Mouse (Mus musculus) liver, embryonic 15.5 days (tissue): ENCODE results near the gene Sec62. TPM values are rescaled to one million over a fixed set of nuclear protein-coding genes. Genes with fewer than 3 reads are reported as not detected.
"Not testable (repeated sequence)": the region's sequence is repeated elsewhere in the genome, so short reads cannot be mapped to it uniquely, and the experiment has no call there.

ENCODE experiments used
- ATAC-seq: fragments of 200-750 bp; cut with Nextera tagmentation; 2 replicates; pipeline ENCODE4 v1.8.0; 2017; ENCODE audit warnings: moderate number of reproducible peaks, mild to moderate bottlenecking, moderate library complexity; ENCODE audit not compliant: insufficient read depth
- H3K27ac ChIP-seq: fragments of 300-500 bp; sonication (generic); replicated peaks from 2 replicates; pipeline ENCODE4 v1.5.1; 2015; ENCODE audit warnings: mild to moderate bottlenecking, inconsistent platforms
- H3K27me3 ChIP-seq: fragments of 300-500 bp; sonication (generic); 2 replicates; pipeline ENCODE4 v1.6.1; 2015; ENCODE audit warnings: mild to moderate bottlenecking, inconsistent platforms
- H3K36me3 ChIP-seq: fragments of 300-500 bp; sonication (generic); replicated peaks from 2 replicates; pipeline ENCODE4 v1.6.1; 2015; ENCODE audit warnings: moderate library complexity, mild to moderate bottlenecking, inconsistent platforms
- H3K4me1 ChIP-seq: fragments of 300-500 bp; sonication (generic); replicated peaks from 2 replicates; pipeline ENCODE4 v1.6.1; 2015; ENCODE audit warnings: inconsistent platforms
- H3K4me2 ChIP-seq: fragments of 300-500 bp; sonication (generic); 2 replicates; pipeline ENCODE4 v1.6.1; 2015; ENCODE audit warnings: moderate library complexity, mild to moderate bottlenecking, inconsistent platforms
- H3K4me3 ChIP-seq: fragments of 300-500 bp; sonication (generic); replicated peaks from 2 replicates; pipeline ENCODE4 v1.5.1; 2015; ENCODE audit warnings: mild to moderate bottlenecking, inconsistent platforms
- H3K9ac ChIP-seq: fragments of 300-500 bp; sonication (generic); 2 replicates; pipeline ENCODE4 v1.6.1; 2015; ENCODE audit warnings: moderate library complexity, mild to moderate bottlenecking, inconsistent platforms
- H3K9me3 ChIP-seq: fragments of 300-500 bp; sonication (generic); replicated peaks from 2 replicates; pipeline ENCODE4 v1.6.1; 2016; ENCODE audit warnings: inconsistent platforms
- WGBS: fragments of 180-500 bp; shearing (Covaris S2); methylation state at CpG from one replicate; pipeline ENCODE4 v1.1.7; 2015; ENCODE audit warnings: mixed read lengths; ENCODE audit not compliant: insufficient replicate concordance; 5-methylcytosine and 5-hydroxymethylcytosine counted together
- polyA plus RNA-seq: library from polyadenylated mRNA; unstranded; fragments of >200 nt; fragmentation: Nextera tagmentation; extraction: Ambion mirVana; gene quantifications from 2 replicates; pipeline ENCODE4 v1.2.1, GENCODE M21; 2015

Sec62 gene
- polyA plus RNA-seq, 1 experiment from 2014 or later, result 50.2 TPM

DNA sequence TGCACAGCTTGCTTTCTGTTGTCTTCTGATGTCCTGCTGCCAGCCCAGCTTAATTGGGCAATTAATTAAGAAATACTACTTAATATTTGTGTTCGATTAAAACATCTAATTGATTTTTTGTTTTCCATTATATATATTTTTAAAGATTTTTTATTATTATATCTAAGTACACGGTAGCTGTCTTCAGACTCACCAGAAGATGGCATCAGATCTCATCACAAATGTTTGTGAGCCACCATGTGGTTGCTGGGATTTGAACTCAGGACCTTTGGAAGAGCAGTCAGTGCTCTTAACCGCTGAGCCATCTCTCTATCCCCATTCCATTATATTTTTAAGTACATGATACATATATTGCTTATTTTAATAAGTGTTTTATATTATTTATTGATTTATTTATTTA is 40.6 kb downstream of the Sec62 start:
- no peaks in the 10 kb centered on the region for H3K36me3 ChIP-seq
- H3K9me3 ChIP-seq, result no peaks in the 10 kb centered on the region
- no peaks in the 10 kb centered on the region for H3K27me3 ChIP-seq
- no peak for ATAC-seq
- 56% methylated on average over 3 of the region's 3 CpGs for WGBS
- H3K27ac ChIP-seq, result no peak overlapping the region
- H3K4me3 ChIP-seq, result no peak overlapping the region
- no peak overlapping the region for H3K9ac ChIP-seq
- no peak overlapping the region for H3K4me2 ChIP-seq
- no peaks in the 10 kb centered on the region for H3K4me1 ChIP-seq

DNA sequence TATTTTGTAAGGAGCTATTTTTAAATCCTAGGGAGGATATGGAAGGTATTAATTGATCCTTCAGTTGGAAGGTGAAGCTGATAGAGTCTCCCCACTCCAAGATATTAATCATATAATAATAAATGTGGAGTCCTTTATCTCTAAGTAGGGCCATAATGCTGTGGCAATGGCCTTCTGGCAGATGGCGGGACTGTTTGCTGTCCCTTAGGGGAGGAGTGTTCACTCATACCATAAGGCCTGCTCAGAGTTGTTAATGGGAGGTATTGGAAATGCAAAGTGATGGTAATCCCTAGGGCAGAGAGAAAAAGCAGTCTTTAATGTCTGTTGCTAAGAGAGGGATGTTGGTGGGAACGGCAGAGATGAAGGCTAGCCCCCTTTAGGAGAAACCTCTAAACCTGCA is 53.1 kb downstream of the Sec62 start:
- WGBS, result 49% methylated on average over 2 of the region's 2 CpGs
- Histone ChIP-seq H3K36me3 (no peaks in the 10 kb centered on the region), H3K27ac (no peak overlapping the region), H3K4me3 (no peak overlapping the region), H3K4me2 (no peak overlapping the region), H3K27me3 (no peaks in the 10 kb centered on the region), H3K4me1 (no peaks in the 10 kb centered on the region), H3K9me3 (no peaks in the 10 kb centered on the region), H3K9ac (no peak overlapping the region)
- ATAC-seq, result no peak

DNA sequence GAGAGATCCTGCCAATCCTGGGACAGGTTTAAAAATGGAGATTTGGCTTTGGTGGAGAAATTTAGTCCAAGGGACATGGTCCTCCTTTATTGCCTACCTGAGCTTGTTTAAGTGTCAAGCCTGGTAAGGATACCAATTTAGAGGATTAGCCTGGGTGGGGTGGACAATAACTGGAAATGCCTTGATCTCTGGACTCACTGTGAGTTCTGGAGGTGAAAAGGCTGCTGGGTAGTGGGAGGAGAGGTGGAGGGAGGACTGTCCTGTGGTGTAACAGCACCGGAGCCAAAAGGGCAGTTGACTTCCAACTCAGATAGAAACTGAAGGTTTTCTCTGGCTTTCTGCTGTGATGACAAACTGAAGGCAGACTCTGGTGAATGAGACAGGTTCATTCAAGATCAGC is 54.7 kb downstream of the Sec62 start:
- Histone ChIP-seq H3K27me3 (peaks cover 6% of the 10 kb centered on the region), H3K9ac (no peak overlapping the region), H3K9me3 (no peaks in the 10 kb centered on the region), H3K36me3 (no peaks in the 10 kb centered on the region), H3K27ac (no peak overlapping the region), H3K4me2 (no peak overlapping the region), H3K4me1 (no peaks in the 10 kb centered on the region), H3K4me3 (no peak overlapping the region)
- WGBS, result 54% methylated on average over 1 of the region's 1 CpGs
- ATAC-seq, result no peak

DNA sequence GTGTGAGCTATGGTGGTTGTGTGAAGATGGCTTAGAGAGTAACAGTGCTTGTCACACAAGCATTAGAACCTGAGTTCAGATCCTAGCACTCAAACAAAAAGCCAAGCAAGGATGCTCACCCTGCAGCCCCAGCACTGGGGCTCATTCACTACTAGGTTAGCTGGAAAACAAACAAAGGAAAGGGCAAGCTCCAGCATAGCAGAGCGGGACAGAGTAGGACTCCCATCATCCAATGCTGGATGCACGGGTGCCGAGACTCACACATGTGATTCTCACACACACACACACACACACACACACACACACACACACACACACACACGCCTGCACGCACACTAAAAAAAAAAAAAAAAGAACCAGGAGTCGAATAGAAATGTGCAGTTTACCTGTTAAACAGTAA is 58.7 kb downstream of the Sec62 start:
- H3K4me2 ChIP-seq, result no peak overlapping the region
- peaks cover 15% of the 10 kb centered on the region for H3K4me1 ChIP-seq
- no peak for ATAC-seq
- H3K36me3 ChIP-seq, result no peaks in the 10 kb centered on the region
- 43% methylated on average over 6 of the region's 6 CpGs for WGBS
- no peaks in the 10 kb centered on the region for H3K9me3 ChIP-seq
- H3K4me3 ChIP-seq, result no peak overlapping the region
- H3K27ac ChIP-seq, result no peak overlapping the region
- H3K27me3 ChIP-seq, result peaks cover 35% of the 10 kb centered on the region
- no peak overlapping the region for H3K9ac ChIP-seq

DNA sequence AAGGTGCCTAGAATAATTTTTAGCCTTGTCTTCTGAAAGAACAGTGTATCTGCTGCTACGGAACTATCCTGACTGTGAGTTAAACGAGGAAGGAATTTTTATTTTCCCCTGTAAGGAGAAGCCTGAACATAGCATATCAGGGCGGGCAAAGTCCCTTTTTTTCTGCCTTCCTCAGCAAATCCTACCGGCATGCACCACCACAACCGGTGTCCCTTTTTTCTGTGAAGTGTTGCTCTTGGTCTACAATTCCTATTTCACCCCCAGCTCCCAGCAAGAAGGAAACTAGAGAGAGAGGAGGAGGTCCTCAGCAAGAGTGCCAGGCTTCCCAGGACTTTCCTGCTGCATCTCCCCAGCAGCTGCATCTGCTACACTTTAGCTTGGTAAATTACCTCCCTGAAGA is 60.9 kb downstream of the Sec62 start:
- Histone ChIP-seq H3K9me3 (no peaks in the 10 kb centered on the region), H3K4me1 (peaks cover 15% of the 10 kb centered on the region), H3K4me3 (no peak overlapping the region), H3K27me3 (peaks cover 42% of the 10 kb centered on the region), H3K9ac (no peak overlapping the region), H3K27ac (no peak overlapping the region), H3K36me3 (no peaks in the 10 kb centered on the region), H3K4me2 (no peak overlapping the region)
- 65% methylated on average over 5 of the region's 5 CpGs for WGBS
- ATAC-seq, result no peak

DNA sequence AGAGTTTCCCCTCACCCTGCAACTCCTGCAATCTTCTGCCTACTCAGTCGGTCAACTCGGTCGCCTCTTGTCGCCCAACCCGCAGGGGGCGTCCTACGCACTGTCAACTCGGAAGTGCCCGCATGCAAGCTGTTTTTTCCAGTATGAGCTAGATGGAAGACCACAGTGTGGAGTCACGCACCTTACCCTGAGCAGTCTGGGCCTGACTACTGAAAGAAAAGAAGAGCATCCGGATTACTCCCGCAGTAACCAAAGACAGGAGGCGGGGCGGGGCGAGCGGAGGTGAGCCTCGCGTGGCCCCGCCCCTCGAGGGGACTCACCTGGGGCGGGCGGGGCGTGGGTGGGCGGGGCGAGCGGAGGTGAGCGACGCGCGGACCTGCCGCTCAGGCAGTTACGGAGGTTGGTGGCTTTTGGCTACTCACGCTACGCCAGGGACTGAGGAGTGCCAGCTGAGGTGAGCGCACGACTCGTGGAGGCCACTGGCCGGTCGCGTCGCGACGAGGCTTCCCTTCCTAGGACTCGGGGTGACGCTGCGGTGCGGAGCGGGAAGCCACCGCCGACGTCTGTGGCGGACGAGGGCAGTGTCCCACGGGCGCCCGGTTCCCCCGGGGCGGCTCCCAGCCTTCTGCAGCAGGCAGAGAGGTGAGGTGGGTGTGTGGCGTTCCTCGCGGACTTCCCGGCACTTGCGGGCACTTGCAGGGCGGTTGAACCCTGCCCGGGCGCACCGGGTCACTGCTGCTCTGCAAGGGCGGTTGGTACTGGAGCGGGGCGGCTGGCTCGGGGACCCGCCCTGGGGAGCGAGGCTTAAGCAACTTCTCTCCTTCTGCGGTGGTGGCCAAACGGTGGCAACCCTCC is 63.2 kb downstream of the Sec62 start, which contains the start of gene Gpr160:
Gpr160 (plus strand) TSS at position 347 of the 855 bp plus-strand sequence.
- peaks cover 42% of the 10 kb centered on the region for H3K27me3 ChIP-seq
- no peaks in the 10 kb centered on the region for H3K9me3 ChIP-seq
- peaks cover 15% of the 10 kb centered on the region for H3K4me1 ChIP-seq
- under 1% methylated on average over 75 of the region's 75 CpGs for WGBS
- peak within 1 kb of the TSS; percentile 53 for H3K9ac ChIP-seq
- H3K36me3 ChIP-seq, result no peaks in the 10 kb centered on the region
- peak; percentile 76 for ATAC-seq
- H3K4me3 ChIP-seq, result peak within 1 kb of the TSS; percentile 61
- peak within 1 kb of the TSS; percentile 82 for H3K4me2 ChIP-seq
- 0 out of 2 replicates have a peak within 1 kb of the TSS, but pooled peaks have one; percentile 14 for H3K27ac ChIP-seq

DNA sequence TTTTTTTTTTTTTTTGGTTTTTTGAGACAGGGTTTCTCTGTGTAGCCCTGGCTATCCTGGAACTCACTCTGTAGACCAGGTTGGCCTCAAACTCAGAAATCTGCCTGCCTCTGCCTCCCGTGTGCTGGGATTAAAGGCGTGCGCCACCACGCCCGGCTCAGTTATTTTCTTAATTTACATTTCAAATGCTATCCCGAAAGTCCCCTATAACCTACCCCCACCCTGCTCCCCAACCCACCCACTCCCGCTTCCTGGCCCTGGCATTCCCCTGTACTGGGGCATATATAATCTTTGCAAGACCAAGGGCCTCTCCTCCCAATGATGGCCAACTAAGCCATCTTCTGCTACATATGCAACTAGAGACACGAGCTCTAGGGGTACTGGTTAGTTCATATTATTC is 66.9 kb downstream of the Sec62 start:
- not testable (repeated sequence) for H3K27ac ChIP-seq, H3K4me3 ChIP-seq, H3K36me3 ChIP-seq, ATAC-seq, H3K9me3 ChIP-seq, H3K4me2 ChIP-seq, H3K9ac ChIP-seq
- Histone ChIP-seq H3K27me3 (peaks cover 25% of the 10 kb centered on the region), H3K4me1 (peaks cover 22% of the 10 kb centered on the region)
- WGBS, result 75% methylated on average over 8 of the region's 8 CpGs

DNA sequence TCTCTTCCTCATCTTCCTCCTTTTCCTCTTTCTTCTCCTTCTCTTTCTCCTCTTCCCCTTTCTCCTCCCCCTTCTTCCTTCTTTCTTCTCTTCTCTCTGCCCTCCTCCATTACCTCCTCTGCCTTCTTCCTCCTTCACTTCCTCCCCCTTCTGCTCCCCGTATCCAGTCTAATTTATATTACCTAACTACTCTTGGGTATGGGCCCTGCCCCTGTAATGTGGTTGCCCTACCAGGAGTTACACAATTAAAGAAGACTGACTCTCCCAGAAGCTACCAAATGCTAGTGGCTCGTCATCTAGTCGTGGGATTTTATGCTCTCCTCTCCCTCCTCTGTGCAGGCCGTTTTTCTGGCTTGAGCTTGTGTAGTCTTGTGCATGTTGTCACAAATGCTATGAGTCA is 68.0 kb downstream of the Sec62 start:
- Histone ChIP-seq H3K9me3 (no peaks in the 10 kb centered on the region), H3K36me3 (no peaks in the 10 kb centered on the region), H3K4me3 (no peak overlapping the region), H3K4me2 (no peak overlapping the region), H3K9ac (no peak overlapping the region), H3K4me1 (peaks cover 15% of the 10 kb centered on the region), H3K27ac (no peak overlapping the region), H3K27me3 (peaks cover 14% of the 10 kb centered on the region)
- 45% methylated on average over 4 of the region's 4 CpGs for WGBS
- no peak for ATAC-seq

DNA sequence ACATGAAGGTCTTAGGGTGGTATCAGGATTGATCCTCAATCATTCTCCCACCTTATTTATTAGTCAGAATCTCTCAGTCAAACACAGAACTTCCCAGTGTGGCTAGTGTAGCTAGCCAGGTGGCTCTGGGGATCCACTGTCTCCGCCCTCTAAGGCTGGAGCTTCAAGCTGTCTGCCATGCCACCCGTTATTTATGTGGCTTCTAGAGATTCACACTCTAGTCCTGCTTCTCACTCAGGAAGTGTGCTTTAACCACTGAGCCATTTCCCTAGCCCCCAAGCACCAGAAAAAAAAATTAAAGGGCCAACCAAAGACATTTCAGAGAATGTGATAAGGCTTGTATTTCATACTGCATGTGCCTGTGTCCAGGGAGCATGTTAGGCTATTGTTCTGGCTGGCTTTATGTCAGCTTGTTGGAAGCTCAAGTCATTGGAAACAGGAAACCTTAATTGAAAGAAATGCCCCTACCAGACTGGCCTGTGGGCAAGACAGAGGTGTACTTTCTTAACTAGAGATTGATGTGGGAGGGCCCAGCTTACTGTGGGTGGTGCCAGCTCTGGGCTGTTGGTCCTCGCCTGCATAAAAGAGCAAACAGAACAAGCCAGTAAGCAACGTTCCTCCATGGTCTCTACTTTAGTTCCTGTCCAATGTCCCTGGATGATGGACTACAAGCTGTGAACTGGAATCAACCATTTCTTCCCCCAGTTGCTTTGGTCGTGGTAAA is 71.2 kb downstream of the Sec62 start:
- Histone ChIP-seq H3K4me2 (no peak overlapping the region), H3K9me3 (no peaks in the 10 kb centered on the region), H3K9ac (no peak overlapping the region), H3K27ac (no peak overlapping the region), H3K36me3 (no peaks in the 10 kb centered on the region), H3K27me3 (no peaks in the 10 kb centered on the region), H3K4me1 (peaks cover 7% of the 10 kb centered on the region; the same call in 1 of the 2 replicates), H3K4me3 (no peak overlapping the region)
- no peak for ATAC-seq
- WGBS, result 35% methylated on average over 5 of the region's 5 CpGs

DNA sequence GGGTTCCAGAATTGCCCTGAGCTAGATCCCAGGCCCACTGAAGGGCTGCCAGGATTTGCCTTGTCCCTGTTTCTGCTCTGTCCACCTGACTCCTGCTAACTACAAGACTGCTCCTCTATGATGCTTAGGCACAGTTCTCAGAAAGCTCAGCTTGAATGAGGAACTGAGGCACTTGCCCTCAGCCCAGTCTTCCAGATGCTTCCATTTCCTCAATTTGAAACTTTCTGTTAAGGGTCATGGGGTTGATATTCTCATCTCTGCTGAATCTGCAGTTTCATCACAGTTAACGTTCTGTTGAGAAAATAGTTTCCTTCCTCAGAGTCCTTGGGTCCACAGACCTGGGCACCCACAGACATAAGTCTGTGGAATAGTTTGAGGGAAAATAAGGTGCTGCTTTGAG is 72.0 kb downstream of the Sec62 start:
- Histone ChIP-seq H3K4me1 (peaks cover 7% of the 10 kb centered on the region; the same call in 1 of the 2 replicates), H3K4me2 (no peak overlapping the region), H3K36me3 (no peaks in the 10 kb centered on the region), H3K27me3 (no peaks in the 10 kb centered on the region), H3K9me3 (no peaks in the 10 kb centered on the region), H3K27ac (peak overlapping the region; percentile 29; the same call in 1 of the 2 replicates), H3K9ac (no peak overlapping the region), H3K4me3 (no peak overlapping the region)
- ATAC-seq, result peak; percentile 28; the same call in 1 of the 2 replicates
- WGBS, result 18% methylated on average over 1 of the region's 1 CpGs

DNA sequence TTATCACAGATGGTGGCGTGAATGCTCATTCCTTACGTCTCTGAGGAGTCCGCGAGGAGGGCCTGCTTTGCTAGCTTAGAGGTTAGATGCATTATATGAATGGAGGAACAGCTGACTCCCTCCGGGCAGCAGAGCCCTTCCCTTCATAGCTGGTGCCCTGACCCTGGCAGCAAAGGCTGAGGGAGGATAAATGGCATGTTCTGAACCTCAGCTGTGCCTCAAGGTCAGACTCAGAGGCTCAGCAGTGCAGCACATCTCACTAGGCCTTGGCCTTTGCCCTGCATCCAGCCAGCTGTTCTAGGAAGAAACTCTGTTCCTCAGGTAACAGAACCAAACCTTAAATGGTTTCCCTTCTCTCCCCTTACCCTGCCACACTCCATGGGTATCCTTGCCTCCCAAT is 75.5 kb downstream of the Sec62 start:
- H3K36me3 ChIP-seq, result no peaks in the 10 kb centered on the region
- 71% methylated on average over 5 of the region's 5 CpGs for WGBS
- no peak for ATAC-seq
- no peak overlapping the region for H3K4me2 ChIP-seq
- no peaks in the 10 kb centered on the region for H3K27me3 ChIP-seq
- no peak overlapping the region for H3K27ac ChIP-seq
- peaks cover 7% of the 10 kb centered on the region; the same call in 1 of the 2 replicates for H3K4me1 ChIP-seq
- H3K4me3 ChIP-seq, result no peak overlapping the region
- no peaks in the 10 kb centered on the region for H3K9me3 ChIP-seq
- H3K9ac ChIP-seq, result no peak overlapping the region
